Mouse (Mus musculus) cerebellum, adult 2 months (tissue): ENCODE data around the gene Ap1m1.

Source experiments
- CTCF ChIP-seq: fragments of 200-500 bp; IDR thresholded peaks from 2 replicates; pipeline ENCODE4 v1.5.1; 2011; ENCODE audit warnings: low read depth, mild to moderate bottlenecking, control low read depth, low read length, moderate library complexity, borderline replicate concordance; ENCODE audit not compliant: insufficient read depth
- POLR2A ChIP-seq: fragments of 200-500 bp; IDR thresholded peaks from 2 replicates; pipeline ENCODE4 v1.6.1; 2011; ENCODE audit warnings: low read length, control low read depth, borderline replicate concordance; ENCODE audit not compliant: insufficient read depth

DNA sequence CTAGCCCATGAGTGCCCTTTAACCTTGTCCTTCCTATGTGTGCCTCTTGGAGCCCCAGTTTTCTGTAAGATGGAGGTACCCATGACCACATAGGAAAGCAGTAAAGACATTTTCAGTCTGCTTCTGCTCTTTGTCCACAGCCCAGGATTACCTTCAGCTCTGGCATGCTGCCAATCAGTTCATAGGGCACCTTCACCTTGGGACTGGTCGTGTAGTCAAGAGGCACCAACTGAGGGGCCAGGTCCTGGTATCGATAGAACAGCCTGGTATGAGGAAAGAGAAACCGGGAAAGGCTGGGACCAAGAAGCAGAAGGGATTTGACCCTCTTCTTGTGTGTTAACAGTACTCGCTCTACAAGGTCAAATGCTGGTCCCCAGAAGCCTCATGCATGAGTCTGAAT lies 29.6 kb upstream of the Ap1m1 start:
- TF ChIP-seq CTCF (no peak), POLR2A (no peak)
